Mouse (Mus musculus): ENCODE results near the gene Ccl22. TPM values are rescaled to one million over a fixed set of nuclear protein-coding genes. Genes with fewer than 3 reads are reported as not detected.

Ccl22 gene
- total RNA-seq (2022) = not detected

DNA sequence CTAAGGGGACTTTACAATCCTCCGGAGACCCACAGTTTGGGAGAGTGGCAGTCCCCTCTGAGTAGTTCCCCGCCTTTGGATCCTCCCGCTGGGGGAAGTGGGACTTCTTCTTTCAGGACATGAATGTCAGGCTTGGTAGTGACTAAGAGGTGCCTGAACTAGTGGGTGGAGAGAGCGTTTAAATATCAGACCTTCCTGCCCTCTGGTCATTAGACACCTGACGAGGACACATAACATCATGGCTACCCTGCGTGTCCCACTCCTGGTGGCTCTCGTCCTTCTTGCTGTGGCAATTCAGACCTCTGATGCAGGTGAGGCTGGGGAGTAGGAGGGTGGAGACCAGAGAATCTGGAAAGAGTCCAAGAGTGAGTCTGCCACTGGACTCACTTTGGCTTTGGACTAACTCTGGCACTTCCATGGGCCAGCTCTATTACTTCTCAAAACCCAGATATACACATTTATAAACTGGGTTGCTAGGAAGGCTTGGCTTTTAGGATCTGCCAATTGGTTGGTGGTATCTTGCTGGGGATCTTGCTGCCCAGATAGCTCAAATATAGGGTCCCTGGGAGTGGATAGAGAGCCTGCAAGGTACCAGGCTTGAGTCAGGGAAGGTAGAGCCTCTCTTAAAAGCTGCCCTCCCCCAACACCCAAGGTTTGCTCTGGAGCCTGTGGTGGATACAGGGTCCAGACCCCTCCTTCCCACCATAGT lies at the start of gene Ccl22:
Gene Ccl22, plus strand, starts transcription at position 115 of the 709 bp plus-strand sequence.
- DNase-seq (ENCODE audit: low spot score) = no peak

DNA sequence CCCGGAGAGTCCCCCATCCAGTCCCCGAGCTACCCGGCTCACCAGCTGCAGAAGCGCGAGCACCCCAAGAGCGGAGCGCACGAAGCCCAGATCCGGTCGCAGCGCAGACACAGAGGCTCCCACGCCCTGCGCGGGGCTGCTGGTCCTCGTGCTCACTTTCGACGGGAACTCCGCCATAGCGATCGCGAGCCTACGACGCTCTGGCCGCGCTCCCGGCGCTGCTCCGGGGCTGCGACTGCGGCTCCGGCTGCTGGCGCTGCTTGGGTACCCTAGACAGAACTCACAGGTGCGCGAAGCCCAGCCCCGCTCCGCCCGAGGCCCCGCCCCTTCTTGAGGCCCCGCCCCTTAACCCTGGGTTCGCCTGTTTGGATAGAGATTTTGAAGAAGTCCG lies 49.4 kb upstream of the Ccl22 start, which contains the start of gene Pllp:
Gene Pllp, minus strand, starts transcription at position 285 of the 391 bp plus-strand sequence.
- DNase-seq (ENCODE audit: low spot score) = no peak

DNA sequence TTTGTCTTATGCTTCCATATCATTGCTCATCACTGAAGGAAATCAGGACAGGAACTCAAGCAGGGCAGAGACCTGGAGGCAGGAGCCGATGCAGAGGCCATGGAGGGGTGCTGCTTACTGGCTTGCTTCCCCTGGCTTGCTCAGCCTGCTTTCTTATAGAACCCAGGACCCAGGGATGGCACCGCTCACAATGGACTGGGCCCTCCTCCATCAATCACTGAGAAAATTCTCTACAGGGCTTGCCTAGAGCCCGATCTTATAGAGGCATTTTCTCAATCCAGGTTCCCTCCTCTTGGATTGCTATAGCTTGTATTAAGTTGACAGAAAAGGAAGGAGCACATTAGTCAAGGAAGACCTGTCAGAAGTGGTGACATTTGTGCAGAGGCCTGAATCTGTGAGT lies 48.8 kb upstream of the Ccl22 start:
- DNase-seq (ENCODE audit: low spot score) = no peak

DNA sequence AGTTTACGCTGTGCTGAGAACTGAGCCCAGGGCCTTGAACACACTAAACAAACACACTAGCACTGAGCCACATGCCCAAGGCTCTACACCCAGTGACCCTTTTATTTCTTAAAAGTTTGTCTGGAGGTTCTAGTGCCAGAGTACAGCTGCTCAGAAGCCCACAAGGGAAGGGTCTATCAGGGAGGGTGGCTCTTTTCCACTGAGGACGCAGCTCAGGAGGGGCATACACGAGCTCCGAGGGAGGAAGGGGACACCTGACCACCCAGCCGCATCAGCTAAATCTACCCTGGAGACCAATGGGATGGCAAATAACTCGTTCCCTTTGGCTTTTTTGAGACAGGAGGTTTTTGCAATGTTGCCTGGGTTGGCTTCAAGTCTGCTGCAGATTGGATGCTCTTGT lies 47.4 kb upstream of the Ccl22 start:
- no peak for DNase-seq (ENCODE audit: low spot score)

DNA sequence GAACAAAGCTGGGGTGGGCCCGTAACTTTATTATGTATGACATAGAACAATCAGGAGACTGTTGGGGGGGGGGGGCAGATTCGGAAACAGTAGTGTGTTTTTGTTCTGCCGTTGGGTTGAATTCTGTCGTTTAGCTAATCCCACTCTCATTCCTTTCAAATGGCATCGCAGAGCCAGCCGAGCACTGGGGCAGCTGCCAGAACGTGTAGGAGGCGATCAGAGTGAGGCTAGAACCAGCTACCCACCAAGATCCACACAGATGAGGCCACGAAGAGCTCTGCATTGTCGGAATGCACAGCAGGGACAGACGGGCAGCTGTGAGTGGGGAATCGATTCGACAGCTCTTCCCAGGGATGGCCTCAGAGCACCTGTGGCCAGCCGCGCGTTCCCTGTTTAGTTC lies 46.0 kb upstream of the Ccl22 start:
- no peak for DNase-seq (ENCODE audit: low spot score)

DNA sequence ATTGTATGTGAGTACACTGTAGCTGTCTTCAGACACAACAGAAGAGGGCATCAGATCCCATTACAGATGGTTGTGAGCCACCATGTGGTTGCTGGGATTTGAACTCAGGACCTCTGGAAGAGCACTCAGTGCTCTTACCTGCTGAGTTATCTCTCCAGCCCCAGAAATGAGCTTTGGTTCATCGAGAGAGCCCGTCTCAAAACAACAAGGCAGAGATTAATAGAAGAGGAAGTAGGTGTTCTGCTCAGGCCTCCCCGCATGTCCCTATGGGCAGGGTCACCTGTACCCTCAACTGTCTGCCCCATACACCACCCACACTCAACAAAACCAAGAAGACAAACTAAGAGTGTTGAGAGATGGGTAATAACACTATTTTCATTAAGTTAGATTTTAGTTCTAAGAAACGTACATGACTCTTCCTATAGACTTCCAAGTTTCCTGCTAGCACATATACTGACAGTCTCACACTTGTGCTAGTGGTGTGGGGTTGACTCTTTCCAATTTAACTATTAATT lies 44.9 kb upstream of the Ccl22 start:
- DNase-seq (ENCODE audit: low spot score) = no peak

DNA sequence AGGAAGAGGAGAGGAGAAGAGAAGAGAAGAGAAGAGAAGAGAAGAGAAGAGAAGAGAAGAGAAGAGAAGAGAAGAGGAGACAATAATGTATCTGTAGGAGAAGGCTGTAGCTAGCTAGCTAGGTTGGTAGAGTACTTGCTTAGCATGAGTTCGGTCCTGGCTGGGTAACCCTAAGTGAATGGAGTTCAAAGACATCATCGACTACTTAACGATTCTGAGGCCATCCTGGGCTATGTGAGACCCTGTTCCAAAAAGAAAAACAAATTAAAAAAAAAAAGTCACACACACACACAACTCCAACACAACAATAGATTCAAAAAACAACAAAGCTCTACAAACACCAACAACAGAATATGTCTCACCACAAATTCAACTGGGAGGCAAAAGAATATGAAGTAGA lies 43.2 kb upstream of the Ccl22 start:
- DNase-seq (ENCODE audit: low spot score) = no peak

DNA sequence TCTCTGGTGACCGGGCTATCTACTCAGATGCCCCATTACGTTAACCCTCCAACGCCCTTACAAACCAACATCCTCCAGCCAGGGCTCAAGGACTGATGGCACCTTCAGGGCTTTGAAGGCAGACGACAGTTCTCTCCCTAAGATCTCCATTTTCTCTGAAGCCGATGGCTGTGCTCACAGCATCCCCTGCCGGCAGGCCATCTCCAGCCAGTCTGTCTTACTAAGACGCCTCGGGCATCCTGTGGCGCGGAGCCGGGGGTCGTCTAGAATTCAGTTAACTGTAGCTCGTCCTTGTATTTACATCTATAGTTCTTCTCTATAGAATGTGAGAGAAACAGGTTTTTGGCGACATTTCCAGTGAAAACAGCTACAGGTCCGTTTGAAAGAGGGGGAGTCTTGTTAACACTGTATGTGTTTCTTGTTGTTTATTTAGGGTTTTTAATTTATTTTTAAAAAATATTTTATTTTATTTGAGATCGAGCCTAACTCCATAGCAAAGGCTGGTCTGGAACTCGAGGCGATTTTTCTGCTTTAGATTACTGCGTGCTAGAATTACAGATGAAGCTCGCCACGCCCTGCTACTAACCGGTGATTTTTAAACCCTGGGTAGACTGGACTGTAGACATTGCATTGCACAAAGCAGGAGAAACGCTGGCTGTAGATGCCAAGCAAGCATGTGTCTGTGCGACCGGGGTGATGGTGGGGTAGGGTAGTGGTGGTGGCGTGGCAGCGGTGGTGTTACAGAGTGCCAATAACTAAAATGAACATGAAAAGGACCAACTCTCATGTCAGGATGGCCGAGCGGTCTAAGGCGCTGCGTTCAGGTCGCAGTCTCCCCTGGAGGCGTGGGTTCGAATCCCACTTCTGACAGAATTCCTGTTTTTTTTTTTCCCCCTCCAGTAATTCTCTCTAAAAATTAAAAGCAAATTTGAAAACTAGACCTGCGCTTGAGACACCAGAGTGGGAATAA lies 42.3 kb upstream of the Ccl22 start:
- peak; percentile 81 for DNase-seq (ENCODE audit: low spot score)

DNA sequence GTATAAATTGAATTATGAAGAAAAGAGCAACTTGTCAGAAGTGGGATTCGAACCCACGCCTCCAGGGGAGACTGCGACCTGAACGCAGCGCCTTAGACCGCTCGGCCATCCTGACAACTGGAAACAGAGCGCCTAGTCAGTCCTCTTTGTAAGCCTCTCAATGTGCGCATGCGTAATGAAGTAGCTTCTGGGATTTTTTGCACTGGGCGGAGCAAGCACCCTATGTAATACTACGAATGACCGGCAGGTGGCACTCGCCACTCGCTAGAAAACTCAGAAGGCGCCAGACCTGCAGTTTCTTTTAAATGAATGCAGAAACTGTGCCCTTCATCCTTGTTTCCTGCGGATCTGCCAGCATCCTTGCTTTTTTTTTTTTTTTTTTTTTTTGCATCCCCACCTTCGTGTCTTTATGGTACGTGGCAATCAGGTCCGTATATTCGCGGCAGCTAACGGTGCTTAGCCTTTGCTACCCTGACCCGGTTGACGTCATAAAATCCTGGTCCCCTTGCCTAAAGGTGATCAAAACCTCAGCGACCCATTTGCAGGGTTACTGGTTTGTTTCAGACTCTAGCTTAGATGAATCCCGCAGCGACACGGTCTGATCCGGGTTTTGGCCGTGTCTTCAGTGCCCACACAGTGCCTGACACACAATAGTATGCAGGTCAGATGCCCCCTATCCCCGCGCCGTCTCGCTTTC lies 41.3 kb upstream of the Ccl22 start:
- peak; percentile 99 for DNase-seq (ENCODE audit: low spot score)

DNA sequence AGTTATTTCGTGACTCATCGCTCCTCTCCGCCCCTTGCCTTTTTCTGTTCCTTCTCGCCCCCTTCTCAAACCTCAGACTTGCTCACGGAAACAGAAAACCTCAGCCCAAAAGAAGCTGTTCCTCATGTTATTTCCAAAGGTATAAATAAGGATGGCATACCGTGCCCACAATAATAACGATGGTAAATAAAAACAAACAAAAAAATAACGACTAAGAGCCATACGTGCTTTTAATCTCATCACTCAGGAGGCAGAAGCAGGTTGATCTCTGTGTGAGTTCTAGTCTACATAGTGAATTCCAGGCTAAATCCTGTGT lies 40.8 kb upstream of the Ccl22 start:
- no peak for DNase-seq (ENCODE audit: low spot score)

DNA sequence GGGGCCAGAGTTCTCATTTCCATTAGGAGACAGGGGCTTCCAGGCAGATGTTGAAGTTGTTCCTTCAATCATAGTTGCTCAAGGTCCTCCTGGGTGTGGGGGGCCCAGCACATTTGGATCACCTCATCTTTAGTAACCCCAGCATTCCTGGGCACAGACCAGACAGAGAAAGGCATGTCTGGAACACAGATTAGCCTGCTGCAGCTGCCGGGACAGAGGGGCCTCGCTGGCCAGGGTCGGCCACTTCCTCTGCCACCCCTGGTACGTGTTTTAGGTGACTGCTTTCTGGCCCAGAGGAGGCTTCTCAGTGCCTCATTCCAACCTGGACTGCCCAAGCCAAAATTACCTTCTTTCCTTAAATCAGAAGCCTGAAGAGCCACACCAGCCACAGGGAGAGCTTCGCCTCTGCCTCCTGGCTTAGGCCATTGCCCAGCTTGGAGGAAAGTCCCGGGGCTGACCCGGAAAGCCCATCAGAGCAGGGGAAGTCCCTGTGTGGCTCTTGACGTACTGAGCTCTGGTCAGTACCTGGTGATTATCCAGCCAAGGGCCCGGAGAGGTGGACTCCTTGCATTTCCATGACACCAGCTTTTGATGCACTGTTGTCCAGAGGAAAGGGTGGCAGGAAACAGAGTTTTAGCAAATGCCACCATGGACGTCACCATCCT lies 39.7 kb upstream of the Ccl22 start:
- DNase-seq (ENCODE audit: low spot score) = no peak

DNA sequence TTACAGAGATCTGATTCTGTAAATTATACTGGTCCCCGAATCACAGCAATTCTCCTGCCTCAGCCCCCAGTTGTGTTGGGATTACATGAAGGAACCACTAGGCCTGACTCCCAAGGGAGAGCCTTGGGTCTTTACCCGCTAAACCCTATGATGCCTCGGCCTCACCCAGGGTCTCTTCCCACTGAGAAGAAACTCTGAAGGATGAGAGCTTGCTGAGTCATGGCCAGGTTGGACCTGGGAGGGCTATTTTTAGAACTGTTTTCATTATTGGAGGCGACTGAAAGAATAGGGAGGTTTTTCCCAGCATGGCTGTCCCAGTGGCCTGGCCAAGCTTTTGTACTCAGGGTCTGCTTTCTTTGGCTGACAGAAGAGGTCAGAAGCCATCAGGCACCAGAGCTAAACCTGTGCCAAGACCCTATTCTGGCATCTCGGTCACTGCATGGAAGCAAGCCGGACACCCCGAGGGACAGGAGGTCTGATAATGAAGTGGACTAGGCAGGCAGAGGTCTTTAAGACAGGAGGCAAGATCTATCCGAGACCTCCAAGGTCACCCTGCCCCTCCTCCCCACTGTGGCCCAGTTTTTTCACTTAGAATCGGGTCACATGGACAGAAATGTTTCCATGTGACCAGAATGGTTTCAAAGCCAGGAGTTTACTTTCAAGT lies 38.5 kb upstream of the Ccl22 start:
- peak; percentile 55 for DNase-seq (ENCODE audit: low spot score)

DNA sequence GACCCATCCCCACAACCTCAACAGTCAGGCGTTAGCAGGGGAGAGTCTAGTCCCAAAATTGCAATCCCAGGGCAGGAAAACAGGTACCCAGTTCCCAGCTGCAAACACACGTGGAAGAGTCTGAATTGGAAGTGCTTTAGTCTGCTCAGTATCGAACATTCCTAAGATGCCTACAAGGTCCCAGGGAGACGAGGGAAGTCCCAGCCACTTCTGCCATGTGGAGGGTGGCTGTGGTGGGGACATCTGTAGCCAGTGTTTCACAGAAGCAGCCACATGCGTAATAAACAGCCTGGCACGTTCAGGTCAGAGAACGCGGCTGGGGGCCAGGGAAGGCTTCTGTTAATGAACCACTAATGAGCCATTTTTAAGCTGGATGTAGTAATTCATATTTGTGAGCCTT lies 35.1 kb upstream of the Ccl22 start:
- DNase-seq (ENCODE audit: low spot score) = no peak

DNA sequence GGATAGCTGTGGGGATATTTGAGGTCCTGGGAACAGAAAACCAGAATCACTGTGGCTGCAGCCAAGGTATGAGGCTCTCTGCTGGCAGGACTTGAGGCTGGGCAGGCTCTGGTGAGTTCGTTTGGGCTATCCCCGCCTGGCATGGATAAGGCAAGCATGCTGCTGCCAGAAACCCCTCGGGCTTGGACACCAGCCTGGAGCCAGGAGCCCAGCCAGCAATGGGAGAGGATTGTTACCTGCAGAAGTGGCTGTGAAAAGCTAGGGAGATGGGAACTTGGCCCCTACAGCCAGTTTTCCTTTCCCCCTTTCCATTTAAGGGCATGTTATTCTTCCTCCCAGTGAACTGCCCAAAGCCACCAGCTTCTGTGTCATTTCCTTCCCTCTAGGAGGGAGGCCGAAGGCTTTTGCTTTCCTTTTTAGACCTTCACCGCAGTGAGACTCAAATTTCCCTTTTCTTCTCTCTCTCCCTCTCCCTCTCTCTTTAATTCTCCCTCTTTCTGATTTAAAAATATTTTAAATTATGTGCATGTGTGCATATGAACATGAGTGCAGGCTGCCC lies 34.2 kb upstream of the Ccl22 start:
- peak; percentile 71 for DNase-seq (ENCODE audit: low spot score)

DNA sequence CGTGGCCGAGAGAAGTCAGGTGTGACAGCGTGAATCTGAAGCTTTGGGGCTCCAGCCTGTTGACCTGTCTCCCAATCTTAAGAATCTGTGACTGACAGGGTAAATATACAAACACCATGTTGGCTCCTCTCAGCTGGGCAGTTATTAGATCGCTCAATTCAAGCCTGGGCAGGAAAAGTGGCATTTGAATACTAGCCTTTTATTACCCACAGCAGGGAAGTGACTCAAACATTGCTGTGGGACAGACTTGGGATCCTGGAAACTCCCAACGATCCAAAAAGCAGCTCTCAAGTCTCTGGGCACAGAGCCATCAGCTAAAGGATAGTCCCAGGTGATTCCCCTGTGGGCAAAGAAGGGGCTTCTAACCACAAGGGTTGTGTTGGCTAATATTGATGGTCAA lies 30.8 kb upstream of the Ccl22 start:
- DNase-seq (ENCODE audit: low spot score) = no peak

DNA sequence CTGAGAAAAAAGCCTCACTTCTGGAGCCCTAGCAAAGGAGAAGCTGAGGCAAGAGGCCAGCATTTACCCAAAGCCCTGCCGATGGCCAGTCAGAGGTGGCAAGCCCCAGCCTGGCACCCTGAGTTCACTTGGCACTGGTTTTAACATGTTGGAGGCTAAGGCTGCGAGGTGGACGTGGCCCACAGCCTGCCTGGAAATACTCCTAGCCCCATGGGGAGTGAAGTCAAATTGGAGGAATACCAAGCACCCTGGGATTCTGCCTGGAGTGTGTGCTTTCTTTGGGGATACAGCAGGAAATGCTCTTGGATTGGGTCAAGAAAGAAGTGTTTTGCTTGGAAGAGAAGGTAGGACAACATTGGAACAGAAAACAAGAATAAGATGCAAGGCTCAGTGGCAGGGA lies 29.5 kb upstream of the Ccl22 start:
- no peak for DNase-seq (ENCODE audit: low spot score)

DNA sequence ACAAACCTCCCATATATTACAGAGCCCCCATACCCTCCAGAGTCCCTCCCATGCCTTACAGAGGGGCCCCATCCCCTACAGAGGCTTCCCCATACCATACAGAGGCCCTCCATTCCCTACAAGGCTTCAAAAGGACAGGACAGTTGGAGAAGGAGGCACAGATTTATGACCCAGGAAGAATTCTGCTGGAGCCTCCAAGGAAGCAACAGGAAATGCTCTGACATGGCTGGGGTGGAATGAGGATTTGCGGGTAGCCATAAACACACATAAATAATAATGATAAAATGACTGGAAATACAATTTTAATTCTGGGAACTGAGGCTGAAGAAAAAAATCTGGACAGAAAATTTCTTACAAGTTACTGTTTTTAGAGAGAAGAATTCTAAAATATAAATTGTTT lies 28.5 kb upstream of the Ccl22 start:
- DNase-seq (ENCODE audit: low spot score) = no peak

DNA sequence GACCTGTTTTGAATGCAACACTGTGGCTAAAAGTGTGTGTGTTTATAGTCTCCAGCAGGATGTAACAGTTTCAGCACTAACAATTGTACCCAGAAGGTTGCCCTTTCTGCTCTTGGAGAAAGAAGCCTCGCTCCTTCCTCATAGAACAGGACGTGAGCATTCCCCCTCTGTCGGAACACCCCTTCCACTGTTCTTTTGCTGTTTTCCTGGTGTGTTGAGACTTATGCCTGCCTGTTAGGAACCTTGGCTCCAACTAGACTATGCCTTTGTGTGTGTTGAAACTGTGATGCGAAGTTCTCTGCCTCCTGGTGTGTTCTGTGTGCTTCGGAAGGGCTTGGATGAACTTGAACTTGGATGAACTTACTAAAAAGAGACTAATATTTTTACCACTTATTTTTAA lies 19.4 kb upstream of the Ccl22 start:
- no peak for DNase-seq (ENCODE audit: low spot score)

DNA sequence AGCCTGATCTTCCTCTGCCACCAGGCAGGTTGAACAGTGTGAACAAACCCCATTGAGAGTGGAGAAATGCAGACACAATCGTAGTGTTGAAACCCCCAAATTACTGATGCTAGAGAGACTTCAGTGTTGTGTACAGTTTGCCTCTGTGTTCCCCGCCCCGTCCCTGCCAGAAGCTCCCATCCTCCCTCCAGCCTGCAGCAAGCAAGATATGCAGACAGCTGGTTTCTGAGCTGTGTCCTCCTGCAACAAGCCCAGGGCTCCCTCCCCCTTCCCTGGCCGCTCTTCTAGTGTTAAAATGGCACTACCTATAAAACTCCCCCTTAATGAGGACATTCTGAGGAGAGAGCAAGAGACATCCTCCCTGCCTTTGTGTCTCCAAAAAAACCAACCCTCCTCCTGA lies 16.1 kb upstream of the Ccl22 start:
- DNase-seq (ENCODE audit: low spot score) = no peak

DNA sequence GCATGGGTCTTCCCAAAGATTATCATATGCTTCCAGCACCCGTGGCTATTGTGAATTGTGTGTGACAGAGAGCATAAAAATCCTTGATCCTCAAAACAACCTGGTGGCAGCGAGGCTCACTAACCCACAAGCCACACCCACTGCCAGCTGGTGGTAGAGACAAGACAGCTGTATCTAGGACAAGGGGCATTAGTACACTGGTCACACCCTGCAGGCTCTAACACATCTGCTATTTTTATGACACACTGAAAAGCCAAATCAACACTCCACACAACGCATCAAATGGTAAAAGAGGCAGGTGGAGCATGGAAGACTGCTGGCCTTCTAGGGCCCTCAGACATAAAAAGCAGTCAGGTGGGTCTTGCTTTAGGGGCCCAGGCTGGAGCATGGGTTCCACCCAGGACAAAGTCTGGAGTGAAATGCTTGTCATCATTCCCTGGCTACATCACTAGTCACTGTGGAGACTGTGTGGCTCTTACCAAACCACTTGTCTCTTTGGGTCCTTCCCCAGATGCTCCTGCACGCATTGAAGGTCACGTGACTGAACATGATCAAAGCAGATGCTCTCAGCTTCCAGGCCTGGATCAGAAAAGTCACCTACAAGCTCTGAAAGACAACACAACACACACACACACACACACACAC lies 11.4 kb upstream of the Ccl22 start:
- no peak for DNase-seq (ENCODE audit: low spot score)

All from heart, adult 8-10 months (tissue).